Mouse (Mus musculus) intestine, postnatal 0 days (tissue): ENCODE measurements around the gene Gbgt1. TPM values are rescaled to one million over a fixed set of nuclear protein-coding genes. Genes with fewer than 3 reads are reported as not detected.

Experiments used
- ATAC-seq: fragments of 200-750 bp; cut with Nextera tagmentation; 2 replicates; pipeline ENCODE4 v1.8.0; 2017; ENCODE audit warnings: mild to moderate bottlenecking, moderate TSS enrichment, moderate library complexity
- H3K27ac ChIP-seq: fragments of 300-500 bp; sonication (generic); 2 replicates; pipeline ENCODE4 v1.5.1; 2014; ENCODE audit warnings: mild to moderate bottlenecking, low read depth, low read length, moderate library complexity
- H3K27me3 ChIP-seq: fragments of 300-500 bp; sonication (generic); replicated peaks from 2 replicates; pipeline ENCODE4 v1.6.1; 2014; ENCODE audit warnings: low read length, mixed read lengths; ENCODE audit not compliant: control insufficient read depth, insufficient read depth
- H3K36me3 ChIP-seq: fragments of 300-500 bp; sonication (generic); 2 replicates; pipeline ENCODE4 v1.6.1; 2014; ENCODE audit warnings: mild to moderate bottlenecking, moderate library complexity; ENCODE audit not compliant: control insufficient read depth, insufficient read depth
- H3K4me1 ChIP-seq: fragments of 300-500 bp; sonication (generic); replicated peaks from 2 replicates; pipeline ENCODE4 v1.6.1; 2014; ENCODE audit warnings: antibody characterized with exemption, low read length, mixed read lengths; ENCODE audit not compliant: control insufficient read depth, insufficient read depth
- H3K4me2 ChIP-seq: fragments of 300-500 bp; sonication (generic); replicated peaks from 2 replicates; pipeline ENCODE4 v1.6.1; 2014; ENCODE audit warnings: low read depth, mild to moderate bottlenecking, moderate library complexity
- H3K4me3 ChIP-seq: fragments of 300-500 bp; sonication (generic); 2 replicates; pipeline ENCODE4 v1.5.1; 2014; ENCODE audit warnings: low read depth, low read length
- H3K9ac ChIP-seq: fragments of 300-500 bp; sonication (generic); 2 replicates; pipeline ENCODE4 v1.6.1; 2014; ENCODE audit warnings: mild to moderate bottlenecking, low read depth, low read length
- H3K9me3 ChIP-seq: fragments of 300-500 bp; sonication (generic); 2 replicates; pipeline ENCODE4 v1.6.1; 2016; ENCODE audit warnings: mixed run types; ENCODE audit not compliant: control insufficient read depth
- CTCF ChIP-seq: sonication (generic); IDR thresholded peaks from 2 replicates; pipeline ENCODE4 v1.5.1; 2016; ENCODE audit warnings: low read depth, mild to moderate bottlenecking, control low read depth, antibody characterized with exemption, moderate library complexity
- WGBS: fragments of 180-500 bp; shearing (Covaris S2); extraction: QIAGEN DNeasy Blood & Tissue Kit; methylation state at CpG from one replicate; pipeline ENCODE4 v1.1.7; 2014; 5-methylcytosine and 5-hydroxymethylcytosine counted together
- polyA plus RNA-seq: library from polyadenylated mRNA; unstranded; fragments of >200 nt; fragmentation: Nextera tagmentation; extraction: Ambion mirVana; gene quantifications from 2 replicates; pipeline ENCODE4 v1.2.1, GENCODE M21; 2015

Gbgt1 gene
- polyA plus RNA-seq, 1 experiment from 2014 or later, result 1.6 TPM

DNA sequence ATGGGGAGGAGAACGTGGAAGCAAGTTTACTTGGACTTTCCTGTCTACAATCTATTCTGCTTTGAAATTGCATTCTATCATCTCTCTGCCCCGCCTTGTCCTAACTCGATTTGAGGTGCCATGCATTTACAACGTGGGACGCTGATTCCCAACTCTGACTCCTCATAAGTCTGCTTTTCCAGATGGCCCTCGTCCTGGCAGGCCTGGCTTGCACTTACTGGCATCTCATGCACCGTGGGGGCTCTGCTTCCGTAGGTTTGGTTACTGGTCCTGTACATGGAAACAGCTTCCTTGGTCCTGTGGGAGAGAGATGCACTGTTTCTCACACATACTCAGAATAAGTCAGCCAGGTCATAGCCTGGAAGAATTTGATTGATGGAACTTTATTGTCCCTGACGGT lies 31.8 kb upstream of the Gbgt1 start:
- Histone ChIP-seq H3K27ac (no peak overlapping the region), H3K4me3 (no peak overlapping the region), H3K27me3 (peaks cover 6% of the 10 kb centered on the region; the same call in 1 of the 2 replicates), H3K36me3 (peaks cover 10% of the 10 kb centered on the region; the same call in 1 of the 2 replicates), H3K9ac (no peak overlapping the region), H3K4me2 (no peak overlapping the region), H3K4me1 (peaks cover 8% of the 10 kb centered on the region; the same call in 1 of the 2 replicates), H3K9me3 (no peaks in the 10 kb centered on the region)
- 78% methylated on average over 9 of the region's 9 CpGs for WGBS
- no peak for TF ChIP-seq CTCF
- no peak for ATAC-seq

GRCm38 (mm10) chr2:28465836-28466518 lies 30.7 kb upstream of the Gbgt1 start, which contains the start of gene 1700007K13Rik:
Gene 1700007K13Rik (minus strand): TSS chr2:28466332.
- H3K27me3 ChIP-seq, result peaks cover 6% of the 10 kb centered on the region; the same call in 1 of the 2 replicates
- WGBS, result 6% methylated on average over 25 of the region's 25 CpGs
- ATAC-seq, result peak; percentile 62
- H3K4me3 ChIP-seq, result peak within 1 kb of the TSS; percentile 21
- H3K9ac ChIP-seq, result no peak within 1 kb of the TSS
- peaks cover 8% of the 10 kb centered on the region; the same call in 1 of the 2 replicates for H3K4me1 ChIP-seq
- peak within 1 kb of the TSS; percentile 64 for H3K4me2 ChIP-seq
- peaks cover 19% of the 10 kb centered on the region; the same call in 1 of the 2 replicates for H3K36me3 ChIP-seq
- H3K9me3 ChIP-seq, result no peaks in the 10 kb centered on the region
- H3K27ac ChIP-seq, result no peak within 1 kb of the TSS
- no peak for TF ChIP-seq CTCF

DNA sequence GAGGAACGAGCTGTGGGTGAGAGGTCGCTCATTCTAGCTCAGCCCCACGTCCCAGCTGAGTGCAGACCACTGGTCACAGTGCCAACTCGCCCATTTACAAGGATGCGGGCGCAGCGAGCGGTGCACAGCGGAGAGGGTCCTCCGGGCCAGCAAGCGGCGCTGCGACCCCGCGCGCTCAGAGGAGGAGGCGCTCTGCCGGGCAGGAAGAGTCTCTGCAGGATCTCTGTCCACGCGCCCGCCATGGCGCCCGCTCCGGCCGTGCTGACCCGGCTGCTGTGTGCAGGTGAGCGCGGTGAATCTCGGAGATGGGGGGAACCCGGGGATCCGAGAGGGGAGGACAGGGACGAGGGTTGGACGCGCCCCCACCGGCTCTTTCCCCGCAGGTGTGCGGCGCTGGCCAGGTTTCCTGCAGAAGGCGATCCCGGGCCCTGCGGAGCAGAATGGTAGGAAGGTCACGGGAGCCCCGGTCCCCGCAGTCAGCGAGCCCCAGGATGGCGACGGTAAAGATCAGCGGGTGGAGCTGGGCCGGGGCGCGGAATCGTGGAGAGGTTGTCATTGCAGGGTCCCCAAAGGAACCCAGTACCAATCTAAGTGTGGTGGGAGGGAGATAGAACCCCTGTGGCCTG lies 28.7 kb upstream of the Gbgt1 start, which contains the start of gene Mrps2:
Mrps2 (plus strand) TSS at position 207 of the 626 bp plus-strand sequence.
- Histone ChIP-seq H3K4me2 (peak within 1 kb of the TSS; percentile 76), H3K27me3 (peaks cover 6% of the 10 kb centered on the region; the same call in 1 of the 2 replicates), H3K9me3 (no peaks in the 10 kb centered on the region), H3K4me1 (peaks cover 8% of the 10 kb centered on the region; the same call in 1 of the 2 replicates), H3K36me3 (peaks cover 23% of the 10 kb centered on the region; the same call in 1 of the 2 replicates), H3K4me3 (peak within 1 kb of the TSS; percentile 74), H3K27ac (no peak within 1 kb of the TSS), H3K9ac (peak within 1 kb of the TSS; percentile 67)
- peak; percentile 83 for ATAC-seq
- peak; percentile 98 for TF ChIP-seq CTCF
- WGBS, result under 1% methylated on average over 52 of the region's 52 CpGs

DNA sequence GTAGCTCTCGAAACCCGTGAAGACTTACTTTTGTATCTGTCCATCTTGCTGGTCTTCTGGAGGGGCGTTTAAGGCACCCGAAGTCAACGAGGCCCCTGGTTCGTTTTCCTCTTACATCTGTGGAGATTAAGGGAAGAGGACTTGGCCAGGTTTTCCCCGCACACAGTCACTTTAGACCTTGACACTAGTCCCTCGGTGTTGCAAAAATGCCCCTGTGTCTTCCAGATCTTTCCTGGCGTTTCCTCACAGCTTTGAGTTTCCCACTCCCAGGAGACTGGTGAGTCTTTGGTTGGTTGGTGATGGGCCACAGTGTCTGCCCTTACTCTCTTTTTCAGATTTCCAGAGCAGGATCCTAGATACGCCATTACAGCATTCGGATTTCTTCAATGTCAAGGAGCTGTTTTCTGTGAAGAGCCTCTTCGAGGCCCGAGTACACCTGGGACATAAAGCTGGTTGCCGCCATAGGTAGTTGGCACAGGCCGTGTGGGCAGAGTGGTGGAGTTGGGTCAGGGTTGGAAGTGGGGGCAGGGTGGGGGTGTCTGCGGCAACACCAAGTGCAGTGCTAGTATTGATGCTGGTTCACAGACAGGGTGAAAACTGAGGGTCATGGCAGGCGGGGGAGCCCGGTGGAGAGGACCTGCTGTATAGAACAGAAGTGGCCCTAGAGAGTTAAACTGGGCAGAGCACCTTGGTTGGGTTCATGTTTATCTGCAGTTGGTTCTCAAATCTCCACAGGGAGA lies 28.0 kb upstream of the Gbgt1 start:
- H3K36me3 ChIP-seq, result peaks cover 23% of the 10 kb centered on the region; the same call in 1 of the 2 replicates
- H3K9ac ChIP-seq, result peak overlapping the region; percentile 67
- no peaks in the 10 kb centered on the region for H3K9me3 ChIP-seq
- no peak for TF ChIP-seq CTCF
- H3K4me1 ChIP-seq, result peaks cover 8% of the 10 kb centered on the region; the same call in 1 of the 2 replicates
- H3K27ac ChIP-seq, result no peak overlapping the region
- peak overlapping the region; percentile 76 for H3K4me2 ChIP-seq
- peaks cover 6% of the 10 kb centered on the region; the same call in 1 of the 2 replicates for H3K27me3 ChIP-seq
- WGBS, result 51% methylated on average over 18 of the region's 18 CpGs
- peak overlapping the region; percentile 74 for H3K4me3 ChIP-seq
- ATAC-seq, result no peak

DNA sequence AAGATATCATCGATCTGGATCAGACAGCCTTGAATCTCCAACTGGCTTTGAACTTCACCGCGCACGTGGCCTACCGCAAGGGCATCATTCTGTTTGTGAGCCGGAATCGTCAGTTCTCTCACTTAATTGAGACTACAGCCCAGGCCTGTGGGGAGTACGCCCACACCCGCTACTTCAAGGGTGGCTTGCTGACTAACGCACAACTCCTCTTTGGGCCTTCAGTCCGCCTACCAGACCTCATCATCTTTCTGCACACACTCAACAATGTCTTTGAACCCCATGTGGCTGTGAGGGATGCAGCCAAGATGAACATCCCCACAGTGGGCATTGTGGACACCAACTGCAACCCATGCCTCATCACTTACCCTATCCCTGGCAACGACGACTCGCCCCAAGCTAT lies 27.2 kb upstream of the Gbgt1 start:
- peaks cover 4% of the 10 kb centered on the region; the same call in 1 of the 2 replicates for H3K27me3 ChIP-seq
- H3K4me2 ChIP-seq, result no peak overlapping the region
- no peak overlapping the region for H3K9ac ChIP-seq
- 96% methylated on average over 14 of the region's 14 CpGs for WGBS
- no peak for ATAC-seq
- peaks cover 23% of the 10 kb centered on the region; the same call in 1 of the 2 replicates for H3K36me3 ChIP-seq
- no peaks in the 10 kb centered on the region for H3K9me3 ChIP-seq
- TF ChIP-seq CTCF, result no peak
- no peak overlapping the region for H3K4me3 ChIP-seq
- H3K27ac ChIP-seq, result no peak overlapping the region
- H3K4me1 ChIP-seq, result peaks cover 8% of the 10 kb centered on the region; the same call in 1 of the 2 replicates
